Mouse (Mus musculus): ENCODE data around the gene Lamp1.
"Not testable (repeated sequence)": the region's sequence is repeated elsewhere in the genome, so short reads cannot be mapped to it uniquely, and the experiment has no call there.

Lamp1 gene

GRCm38 (mm10) chr8:13158718-13159376 lies at the start of gene Lamp1:
Gene Lamp1 (plus strand): TSS chr8:13159161.
- DNase-seq (ENCODE audit: low read depth, low spot score), result peak; percentile 98
- H3K36me3 ChIP-seq (ENCODE audit: control insufficient read depth, insufficient read depth, low read length, poor library complexity, severe bottlenecking), result no peaks in the 10 kb centered on the region

GRCm38 (mm10) chr8:13109416-13109960 lies 49.5 kb upstream of the Lamp1 start:
- H3K36me3 ChIP-seq (ENCODE audit: control insufficient read depth, insufficient read depth, low read length, poor library complexity, severe bottlenecking), result no peaks in the 10 kb centered on the region
- no peaks in the 10 kb centered on the region for H3K27me3 ChIP-seq (ENCODE audit: control insufficient read depth, insufficient read depth, low read length, poor library complexity, severe bottlenecking)
- DNase-seq (ENCODE audit: low read depth, low spot score), result no peak

More at GRCm38 (mm10) chr8:13158718-13159376, at the start of gene Lamp1:
- H3K27me3 ChIP-seq (ENCODE audit: control insufficient read depth, insufficient read depth, low read length, poor library complexity, severe bottlenecking), result no peaks in the 10 kb centered on the region

- no peak for DNase-seq (ENCODE audit: low read depth, low spot score)
- Histone ChIP-seq H3K27me3 (ENCODE audit: control insufficient read depth, insufficient read depth, low read length, poor library complexity, severe bottlenecking) (no peaks in the 10 kb centered on the region), H3K36me3 (ENCODE audit: control insufficient read depth, insufficient read depth, low read length, poor library complexity, severe bottlenecking) (no peaks in the 10 kb centered on the region)
Measured at GRCm38 (mm10) chr8:13111917-13112316, 47.0 kb upstream of the Lamp1 start.

- Histone ChIP-seq H3K36me3 (ENCODE audit: control insufficient read depth, insufficient read depth, low read length, poor library complexity, severe bottlenecking) (no peaks in the 10 kb centered on the region), H3K27me3 (ENCODE audit: control insufficient read depth, insufficient read depth, low read length, poor library complexity, severe bottlenecking) (no peaks in the 10 kb centered on the region)
- no peak for DNase-seq (ENCODE audit: low read depth, low spot score)
Measured at GRCm38 (mm10) chr8:13113232-13113631, 45.7 kb upstream of the Lamp1 start.

GRCm38 (mm10) chr8:13117096-13117495 lies 41.9 kb upstream of the Lamp1 start:
- no peak for DNase-seq (ENCODE audit: low read depth, low spot score)
- no peaks in the 10 kb centered on the region for H3K27me3 ChIP-seq (ENCODE audit: control insufficient read depth, insufficient read depth, low read length, poor library complexity, severe bottlenecking)
- H3K36me3 ChIP-seq (ENCODE audit: control insufficient read depth, insufficient read depth, low read length, poor library complexity, severe bottlenecking), result no peaks in the 10 kb centered on the region

- no peaks in the 10 kb centered on the region for H3K27me3 ChIP-seq (ENCODE audit: control insufficient read depth, insufficient read depth, low read length, poor library complexity, severe bottlenecking)
- DNase-seq (ENCODE audit: low read depth, low spot score), result no peak
- H3K36me3 ChIP-seq (ENCODE audit: control insufficient read depth, insufficient read depth, low read length, poor library complexity, severe bottlenecking), result no peaks in the 10 kb centered on the region
Measured at GRCm38 (mm10) chr8:13118516-13118915, 40.4 kb upstream of the Lamp1 start.

- Histone ChIP-seq H3K27me3 (ENCODE audit: control insufficient read depth, insufficient read depth, low read length, poor library complexity, severe bottlenecking) (no peaks in the 10 kb centered on the region), H3K36me3 (ENCODE audit: control insufficient read depth, insufficient read depth, low read length, poor library complexity, severe bottlenecking) (no peaks in the 10 kb centered on the region; the same call in 1 of the 2 replicates)
- DNase-seq (ENCODE audit: low read depth, low spot score), result no peak
Measured at GRCm38 (mm10) chr8:13120882-13121665, 37.9 kb upstream of the Lamp1 start.

- H3K36me3 ChIP-seq (ENCODE audit: control insufficient read depth, insufficient read depth, low read length, poor library complexity, severe bottlenecking), result no peaks in the 10 kb centered on the region; the same call in 1 of the 2 replicates
- no peaks in the 10 kb centered on the region for H3K27me3 ChIP-seq (ENCODE audit: control insufficient read depth, insufficient read depth, low read length, poor library complexity, severe bottlenecking)
- no peak for DNase-seq (ENCODE audit: low read depth, low spot score)
Measured at GRCm38 (mm10) chr8:13122887-13123421, 36.0 kb upstream of the Lamp1 start.

- Histone ChIP-seq H3K36me3 (ENCODE audit: control insufficient read depth, insufficient read depth, low read length, poor library complexity, severe bottlenecking) (no peaks in the 10 kb centered on the region; the same call in 1 of the 2 replicates), H3K27me3 (ENCODE audit: control insufficient read depth, insufficient read depth, low read length, poor library complexity, severe bottlenecking) (no peaks in the 10 kb centered on the region)
- DNase-seq (ENCODE audit: low read depth, low spot score), result no peak
Measured at GRCm38 (mm10) chr8:13124897-13125296, 34.1 kb upstream of the Lamp1 start.

- peak; percentile 79 for DNase-seq (ENCODE audit: low read depth, low spot score)
Measured at GRCm38 (mm10) chr8:13132220-13132619, 26.7 kb upstream of the Lamp1 start.

GRCm38 (mm10) chr8:13139641-13140182 lies 19.2 kb upstream of the Lamp1 start:
- DNase-seq (ENCODE audit: low read depth, low spot score), result no peak
- peaks cover 17% of the 10 kb centered on the region for H3K36me3 ChIP-seq (ENCODE audit: control insufficient read depth, insufficient read depth, low read length, poor library complexity, severe bottlenecking)

More at GRCm38 (mm10) chr8:13132220-13132619, 26.7 kb upstream of the Lamp1 start:
- not testable (repeated sequence) for H3K27me3 ChIP-seq (ENCODE audit: control insufficient read depth, insufficient read depth, low read length, poor library complexity, severe bottlenecking)
- H3K36me3 ChIP-seq (ENCODE audit: control insufficient read depth, insufficient read depth, low read length, poor library complexity, severe bottlenecking), result peaks cover 14% of the 10 kb centered on the region

GRCm38 (mm10) chr8:13141681-13142080 lies 17.3 kb upstream of the Lamp1 start:
- no peak for DNase-seq (ENCODE audit: low read depth, low spot score)
- Histone ChIP-seq H3K27me3 (ENCODE audit: control insufficient read depth, insufficient read depth, low read length, poor library complexity, severe bottlenecking) (no peaks in the 10 kb centered on the region), H3K36me3 (ENCODE audit: control insufficient read depth, insufficient read depth, low read length, poor library complexity, severe bottlenecking) (peaks cover 16% of the 10 kb centered on the region)

More at GRCm38 (mm10) chr8:13139641-13140182, 19.2 kb upstream of the Lamp1 start:
- no peaks in the 10 kb centered on the region for H3K27me3 ChIP-seq (ENCODE audit: control insufficient read depth, insufficient read depth, low read length, poor library complexity, severe bottlenecking)

- H3K27me3 ChIP-seq (ENCODE audit: control insufficient read depth, insufficient read depth, low read length, poor library complexity, severe bottlenecking), result no peaks in the 10 kb centered on the region
- no peak for DNase-seq (ENCODE audit: low read depth, low spot score)
Measured at GRCm38 (mm10) chr8:13148476-13148875, 10.5 kb upstream of the Lamp1 start.

GRCm38 (mm10) chr8:13149287-13149686 lies 9.7 kb upstream of the Lamp1 start:
- Histone ChIP-seq H3K36me3 (ENCODE audit: control insufficient read depth, insufficient read depth, low read length, poor library complexity, severe bottlenecking) (peaks cover 3% of the 10 kb centered on the region), H3K27me3 (ENCODE audit: control insufficient read depth, insufficient read depth, low read length, poor library complexity, severe bottlenecking) (no peaks in the 10 kb centered on the region)
- no peak for DNase-seq (ENCODE audit: low read depth, low spot score)

More at GRCm38 (mm10) chr8:13148476-13148875, 10.5 kb upstream of the Lamp1 start:
- H3K36me3 ChIP-seq (ENCODE audit: control insufficient read depth, insufficient read depth, low read length, poor library complexity, severe bottlenecking), result peaks cover 4% of the 10 kb centered on the region
